Mouse (Mus musculus) ES-E14 (cell line): ENCODE results near the gene Mylk4. TPM values are rescaled to one million over a fixed set of nuclear protein-coding genes. Genes with fewer than 3 reads are reported as not detected.

Source experiments
- DNase-seq: peaks from one replicate; pipeline ENCODE4 v3.0.0-alpha.2; 2013; ENCODE audit warnings: low read depth, low spot score
- H3K27ac ChIP-seq: 2 replicates; pipeline ENCODE4 v1.5.1; 2012; ENCODE audit warnings: low read depth, mild to moderate bottlenecking, low read length, moderate library complexity, mixed read lengths; ENCODE audit not compliant: poor library complexity, insufficient read depth, severe bottlenecking
- H3K36me3 ChIP-seq: 2 replicates; pipeline ENCODE4 v1.6.1; 2012; ENCODE audit warnings: mild to moderate bottlenecking, low read length, moderate library complexity, mixed read lengths; ENCODE audit not compliant: control insufficient read depth, poor library complexity, insufficient read depth, severe bottlenecking
- H3K4me1 ChIP-seq, 2 experiments: fragments of 150-350 bp in 1 of 2; sonication (generic) in 1 of 2; 2 replicates each; pipeline ENCODE4 v1.6.1; 2012; ENCODE audit warnings: low read length in 2 of 2, mild to moderate bottlenecking in 1 of 2, mixed read lengths in 1 of 2; ENCODE audit not compliant: control insufficient read depth in 2 of 2, insufficient read depth in 2 of 2, poor library complexity in 1 of 2
- H3K4me3 ChIP-seq, 2 experiments: fragments of 150-350 bp in 1 of 2; sonication (generic) in 1 of 2; 2 replicates each; pipeline ENCODE4 v1.5.1; 2012; ENCODE audit warnings: low read length in 2 of 2, low read depth in 1 of 2, mild to moderate bottlenecking in 1 of 2, mixed read lengths in 1 of 2; ENCODE audit not compliant: insufficient read depth in 1 of 2, poor library complexity in 1 of 2, severe bottlenecking in 1 of 2
- H3K9ac ChIP-seq: 2 replicates; pipeline ENCODE4 v1.6.1; 2012; ENCODE audit warnings: low read depth, mild to moderate bottlenecking, low read length, mixed read lengths; ENCODE audit not compliant: poor library complexity, insufficient read depth, severe bottlenecking
- H3K9me3 ChIP-seq: fragments of 150-350 bp; sonication (generic); 2 replicates; pipeline ENCODE4 v1.6.1; 2012; ENCODE audit warnings: low read depth, mild to moderate bottlenecking, low read length; ENCODE audit not compliant: control insufficient read depth, insufficient read depth
- CHD2 ChIP-seq: IDR thresholded peaks from 2 replicates; pipeline ENCODE4 v1.6.1; 2014; ENCODE audit warnings: mild to moderate bottlenecking, low read depth, low read length, inconsistent platforms
- HCFC1 ChIP-seq: IDR thresholded peaks from 2 replicates; pipeline ENCODE4 v1.6.1; 2012; ENCODE audit warnings: low read length, inconsistent platforms, borderline replicate concordance; ENCODE audit not compliant: insufficient read depth
- MAFK ChIP-seq: IDR thresholded peaks from 2 replicates; pipeline ENCODE4 v1.6.1; 2014; ENCODE audit warnings: mild to moderate bottlenecking, low read depth, low read length, inconsistent platforms; ENCODE audit not compliant: insufficient read depth
- ZC3H11A ChIP-seq: IDR thresholded peaks from 2 replicates; pipeline ENCODE4 v1.6.1; 2012; ENCODE audit warnings: low read depth, mild to moderate bottlenecking, inconsistent platforms, low read length, borderline replicate concordance
- ZNF384 ChIP-seq: IDR thresholded peaks from 2 replicates; pipeline ENCODE4 v1.6.1; 2012; ENCODE audit warnings: low read depth, low read length, inconsistent platforms
- in situ Hi-C, 2 experiments: fragments of 600-800 bp; cut with MboI; formaldehyde crosslinking; loops; one replicate each; pipeline ENCODE4 v1.15.1; 2025; ENCODE audit warnings: low sequenced_read_pairs in 2 of 2, inconsistent platforms in 1 of 2; ENCODE audit not compliant: unreplicated experiment in 2 of 2
- total RNA-seq: library from RNA; depleted of rRNA; stranded (reverse); fragments of 300-350 nt; gene quantifications from 2 replicates; pipeline ENCODE4 v1.2.3, GENCODE M21; 2012

Gene Mylk4
- total RNA-seq, 1 experiment, result not detected

- Histone ChIP-seq H3K4me3 (no peak overlapping the region), H3K4me1 (no peaks in the 10 kb centered on the region), H3K27ac (no peak overlapping the region), H3K9me3 (no peaks in the 10 kb centered on the region), H3K9ac (no peak overlapping the region), H3K36me3 (no peaks in the 10 kb centered on the region)
- in situ Hi-C loops, result loop anchor here in 1 of 2 experiments (25.0 kb wide), 1 partner anchor 912 kb away; no protein-coding TSS in a partner anchor
- no peak for TF ChIP-seq ZNF384
- no peak for TF ChIP-seq CHD2
- no peak for TF ChIP-seq ZC3H11A
- TF ChIP-seq MAFK, result no peak
- TF ChIP-seq HCFC1, result no peak
- DNase-seq, result no peak
Measured at GRCm38 (mm10) chr13:32699376-32699775, 84.4 kb downstream of the Mylk4 start.

DNA sequence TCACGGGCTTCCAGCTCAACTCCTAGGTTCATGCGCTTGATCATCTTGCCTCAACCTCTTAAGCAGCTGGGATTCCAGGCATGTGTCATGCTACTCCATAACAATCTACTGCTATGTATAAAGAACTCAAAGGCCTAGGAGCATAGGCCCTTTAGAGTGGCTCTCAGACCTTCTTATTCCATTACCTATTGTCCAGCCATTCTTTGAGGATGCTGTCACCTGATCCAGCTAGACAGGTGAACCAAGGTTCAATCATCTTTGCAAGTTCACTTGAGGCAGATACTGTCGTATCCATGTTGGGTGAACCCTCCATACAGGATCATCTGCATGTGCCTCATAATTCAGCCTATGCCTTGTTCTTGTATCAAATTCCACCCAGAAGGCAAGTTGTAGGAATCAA lies 84.8 kb downstream of the Mylk4 start:
- Histone ChIP-seq H3K36me3 (no peaks in the 10 kb centered on the region), H3K9ac (no peak overlapping the region), H3K27ac (no peak overlapping the region), H3K9me3 (no peaks in the 10 kb centered on the region), H3K4me3 (no peak overlapping the region), H3K4me1 (no peaks in the 10 kb centered on the region)
- DNase-seq, result no peak
- TF ChIP-seq CHD2 (no peak), MAFK (no peak), ZC3H11A (no peak), HCFC1 (no peak), ZNF384 (no peak)
- in situ Hi-C loops, result loop anchor here in 1 of 2 experiments (25.0 kb wide), 1 partner anchor 912 kb away; no protein-coding TSS in a partner anchor

GRCm38 (mm10) chr13:32693886-32694455 lies 89.8 kb downstream of the Mylk4 start:
- TF ChIP-seq HCFC1 (no peak), CHD2 (no peak), MAFK (no peak), ZC3H11A (no peak), ZNF384 (no peak)
- Histone ChIP-seq H3K27ac (no peak overlapping the region), H3K9me3 (no peaks in the 10 kb centered on the region), H3K4me3 (no peak overlapping the region), H3K4me1 (no peaks in the 10 kb centered on the region), H3K9ac (no peak overlapping the region), H3K36me3 (no peaks in the 10 kb centered on the region)
- no peak for DNase-seq
- in situ Hi-C loops, result loop anchor here in 1 of 2 experiments (25.0 kb wide), 1 partner anchor 907 kb away; no protein-coding TSS in a partner anchor

DNA sequence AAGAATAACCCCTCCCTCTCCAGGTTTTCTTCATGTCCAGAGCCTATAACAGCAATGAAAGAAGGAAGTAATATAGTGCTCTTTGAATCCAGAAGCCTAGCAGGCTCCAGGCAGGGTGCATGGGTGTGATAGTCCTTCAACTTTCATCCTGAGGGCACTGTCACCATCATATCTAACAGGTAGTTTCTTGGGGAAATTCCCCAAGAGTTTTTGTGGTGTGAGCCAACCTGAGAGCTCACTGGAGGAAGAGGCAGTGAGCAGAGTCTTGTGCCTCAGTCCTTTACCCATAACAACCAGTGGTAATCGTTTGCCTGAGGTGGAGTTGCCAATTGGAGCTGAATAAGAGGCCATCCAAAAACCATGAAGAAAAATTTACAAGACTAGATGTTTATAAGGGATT lies 91.2 kb downstream of the Mylk4 start:
- Histone ChIP-seq H3K9ac (no peak overlapping the region), H3K36me3 (no peaks in the 10 kb centered on the region), H3K4me1 (no peaks in the 10 kb centered on the region), H3K4me3 (no peak overlapping the region), H3K9me3 (no peaks in the 10 kb centered on the region), H3K27ac (no peak overlapping the region)
- in situ Hi-C loops, result loop anchor here in 1 of 2 experiments (25.0 kb wide), 1 partner anchor 905 kb away; no protein-coding TSS in a partner anchor
- no peak for TF ChIP-seq CHD2
- TF ChIP-seq ZC3H11A, result no peak
- no peak for TF ChIP-seq ZNF384
- TF ChIP-seq HCFC1, result no peak
- no peak for TF ChIP-seq MAFK
- no peak for DNase-seq

DNA sequence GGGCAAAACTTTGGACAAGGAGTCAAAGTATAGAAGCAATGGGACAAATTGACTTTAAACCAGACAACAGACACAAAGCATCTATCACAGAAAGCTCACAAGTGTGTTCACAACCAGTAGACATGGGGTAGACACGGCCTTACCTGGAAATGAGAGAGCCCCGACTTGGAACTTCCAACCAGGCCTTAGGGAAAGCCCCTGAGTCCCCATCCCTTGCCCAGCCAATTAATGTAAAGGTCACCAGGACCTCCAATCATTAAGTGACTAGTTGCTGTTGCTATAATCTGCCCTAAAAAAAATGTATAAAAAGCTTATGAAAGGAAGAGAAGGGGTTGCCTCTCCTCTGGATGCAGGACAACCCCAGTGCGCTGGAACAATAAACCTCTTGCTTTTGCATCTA lies 93.5 kb downstream of the Mylk4 start:
- TF ChIP-seq HCFC1 (no peak), MAFK (no peak), ZNF384 (no peak), CHD2 (no peak), ZC3H11A (no peak)
- Histone ChIP-seq H3K36me3 (no peaks in the 10 kb centered on the region), H3K27ac (no peak overlapping the region), H3K4me1 (no peaks in the 10 kb centered on the region), H3K9me3 (no peaks in the 10 kb centered on the region), H3K9ac (no peak overlapping the region), H3K4me3 (no peak overlapping the region)
- DNase-seq, result no peak
- in situ Hi-C loops, result loop anchor here in 1 of 2 experiments (25.0 kb wide), 1 partner anchor 903 kb away; no protein-coding TSS in a partner anchor
